Mouse (Mus musculus): ENCODE results near the gene Rec8. TPM values are rescaled to one million over a fixed set of nuclear protein-coding genes. Genes with fewer than 3 reads are reported as not detected.
A peak's percentile ranks its signal among the peaks of the same experiment; 100 is the strongest.

Gene Rec8
- polyA plus RNA-seq, 1 experiment from 2014 or later: 17.5 TPM

- H3K9me3 ChIP-seq (ENCODE audit: control insufficient read depth, low read length): no peaks in the 10 kb centered on the region
- H3K27ac ChIP-seq (ENCODE audit: low read depth, low read length): no peak overlapping the region
- peaks cover 19% of the 10 kb centered on the region for H3K4me1 ChIP-seq (ENCODE audit: control insufficient read depth, insufficient read depth, low read length)
- WGBS: 91% methylated on average over 23 of the region's 23 CpGs
- ATAC-seq (ENCODE audit: low FRiP score, low TSS enrichment): no peak
- peaks cover 15% of the 10 kb centered on the region; the same call in 1 of the 2 replicates for H3K36me3 ChIP-seq (ENCODE audit: control insufficient read depth, insufficient read depth, low read length)
- no peak overlapping the region for H3K4me3 ChIP-seq (ENCODE audit: low read length)
- H3K4me2 ChIP-seq (replicated peaks; ENCODE audit: low read depth, low read length): no peak overlapping the region
- no peaks in the 10 kb centered on the region for H3K27me3 ChIP-seq (ENCODE audit: control insufficient read depth, insufficient read depth, low read length)
- H3K9ac ChIP-seq (ENCODE audit: low read depth, low read length): no peak overlapping the region
Measured at GRCm38 (mm10) chr14:55579511-55580496, 38.0 kb upstream of the Rec8 start.

- H3K9ac ChIP-seq (ENCODE audit: low read depth, low read length): no peak overlapping the region
- 92% methylated on average over 16 of the region's 16 CpGs for WGBS
- H3K27ac ChIP-seq (ENCODE audit: low read depth, low read length): no peak overlapping the region
- no peak overlapping the region for H3K4me3 ChIP-seq (ENCODE audit: low read length)
- peaks cover 15% of the 10 kb centered on the region; the same call in 1 of the 2 replicates for H3K36me3 ChIP-seq (ENCODE audit: control insufficient read depth, insufficient read depth, low read length)
- no peak for ATAC-seq (ENCODE audit: low FRiP score, low TSS enrichment)
- H3K9me3 ChIP-seq (ENCODE audit: control insufficient read depth, low read length): no peaks in the 10 kb centered on the region
- peaks cover 15% of the 10 kb centered on the region for H3K4me1 ChIP-seq (ENCODE audit: control insufficient read depth, insufficient read depth, low read length)
- no peaks in the 10 kb centered on the region for H3K27me3 ChIP-seq (ENCODE audit: control insufficient read depth, insufficient read depth, low read length)
- no peak overlapping the region for H3K4me2 ChIP-seq (replicated peaks; ENCODE audit: low read depth, low read length)
Measured at GRCm38 (mm10) chr14:55580731-55581130, 37.1 kb upstream of the Rec8 start.

- Histone ChIP-seq H3K36me3 (ENCODE audit: control insufficient read depth, insufficient read depth, low read length) (peaks cover 16% of the 10 kb centered on the region; the same call in 1 of the 2 replicates), H3K9ac (ENCODE audit: low read depth, low read length) (no peak overlapping the region), H3K4me3 (ENCODE audit: low read length) (no peak overlapping the region), H3K27ac (ENCODE audit: low read depth, low read length) (no peak overlapping the region), H3K27me3 (ENCODE audit: control insufficient read depth, insufficient read depth, low read length) (no peaks in the 10 kb centered on the region), H3K4me2 (replicated peaks; ENCODE audit: low read depth, low read length) (no peak overlapping the region), H3K4me1 (ENCODE audit: control insufficient read depth, insufficient read depth, low read length) (peaks cover 10% of the 10 kb centered on the region), H3K9me3 (ENCODE audit: control insufficient read depth, low read length) (no peaks in the 10 kb centered on the region)
- 70% methylated on average over 9 of the region's 9 CpGs for WGBS
- no peak for ATAC-seq (ENCODE audit: low FRiP score, low TSS enrichment)
Measured at GRCm38 (mm10) chr14:55581981-55582681, 35.7 kb upstream of the Rec8 start.

- Histone ChIP-seq H3K4me2 (replicated peaks; ENCODE audit: low read depth, low read length) (peak overlapping the region; percentile 80), H3K9ac (ENCODE audit: low read depth, low read length) (no peak overlapping the region), H3K4me3 (ENCODE audit: low read length) (peak overlapping the region; percentile 46), H3K4me1 (ENCODE audit: control insufficient read depth, insufficient read depth, low read length) (no peaks in the 10 kb centered on the region), H3K36me3 (ENCODE audit: control insufficient read depth, insufficient read depth, low read length) (peaks cover 21% of the 10 kb centered on the region; the same call in 1 of the 2 replicates), H3K9me3 (ENCODE audit: control insufficient read depth, low read length) (no peaks in the 10 kb centered on the region), H3K27ac (ENCODE audit: low read depth, low read length) (no peak overlapping the region), H3K27me3 (ENCODE audit: control insufficient read depth, insufficient read depth, low read length) (no peaks in the 10 kb centered on the region)
- 40% methylated on average over 5 of the region's 5 CpGs for WGBS
- no peak for ATAC-seq (ENCODE audit: low FRiP score, low TSS enrichment)
Measured at GRCm38 (mm10) chr14:55584303-55584701, 33.5 kb upstream of the Rec8 start.

- H3K4me1 ChIP-seq (ENCODE audit: control insufficient read depth, insufficient read depth, low read length): peaks cover 2% of the 10 kb centered on the region; the same call in 1 of the 2 replicates
- H3K4me3 ChIP-seq (ENCODE audit: low read length): peak within 1 kb of the TSS; percentile 46
- peak; percentile 74 for ATAC-seq (ENCODE audit: low FRiP score, low TSS enrichment)
- no peaks in the 10 kb centered on the region for H3K27me3 ChIP-seq (ENCODE audit: control insufficient read depth, insufficient read depth, low read length)
- H3K9ac ChIP-seq (ENCODE audit: low read depth, low read length): peak within 1 kb of the TSS; percentile 52; the same call in 1 of the 2 replicates
- no peaks in the 10 kb centered on the region for H3K9me3 ChIP-seq (ENCODE audit: control insufficient read depth, low read length)
- peaks cover 21% of the 10 kb centered on the region; the same call in 1 of the 2 replicates for H3K36me3 ChIP-seq (ENCODE audit: control insufficient read depth, insufficient read depth, low read length)
- 2% methylated on average over 43 of the region's 43 CpGs for WGBS
- H3K27ac ChIP-seq (ENCODE audit: low read depth, low read length): no peak within 1 kb of the TSS
- H3K4me2 ChIP-seq (replicated peaks; ENCODE audit: low read depth, low read length): peak within 1 kb of the TSS; percentile 80
Measured at GRCm38 (mm10) chr14:55584702-55585565, 32.9 kb upstream of the Rec8 start, which contains the start of gene Emc9. Emc9 (minus strand) TSS chr14:55585302.

GRCm38 (mm10) chr14:55585566-55585960 is 32.3 kb upstream of the Rec8 start:
- H3K4me3 ChIP-seq (ENCODE audit: low read length): no peak overlapping the region
- no peak overlapping the region for H3K9ac ChIP-seq (ENCODE audit: low read depth, low read length)
- ATAC-seq (ENCODE audit: low FRiP score, low TSS enrichment): no peak
- H3K4me2 ChIP-seq (replicated peaks; ENCODE audit: low read depth, low read length): peak overlapping the region; percentile 80; the same call in 1 of the 2 replicates
- no peaks in the 10 kb centered on the region for H3K9me3 ChIP-seq (ENCODE audit: control insufficient read depth, low read length)
- WGBS: 60% methylated on average over 6 of the region's 6 CpGs
- no peaks in the 10 kb centered on the region for H3K27me3 ChIP-seq (ENCODE audit: control insufficient read depth, insufficient read depth, low read length)
- H3K27ac ChIP-seq (ENCODE audit: low read depth, low read length): no peak overlapping the region
- H3K4me1 ChIP-seq (ENCODE audit: control insufficient read depth, insufficient read depth, low read length): peaks cover 7% of the 10 kb centered on the region; the same call in 1 of the 2 replicates
- H3K36me3 ChIP-seq (ENCODE audit: control insufficient read depth, insufficient read depth, low read length): peaks cover 19% of the 10 kb centered on the region; the same call in 1 of the 2 replicates

- no peaks in the 10 kb centered on the region for H3K27me3 ChIP-seq (ENCODE audit: control insufficient read depth, insufficient read depth, low read length)
- WGBS: 90% methylated on average over 2 of the region's 2 CpGs
- ATAC-seq (ENCODE audit: low FRiP score, low TSS enrichment): no peak
- H3K4me3 ChIP-seq (ENCODE audit: low read length): no peak overlapping the region
- peaks cover 14% of the 10 kb centered on the region; the same call in 1 of the 2 replicates for H3K36me3 ChIP-seq (ENCODE audit: control insufficient read depth, insufficient read depth, low read length)
- H3K4me1 ChIP-seq (ENCODE audit: control insufficient read depth, insufficient read depth, low read length): peaks cover 7% of the 10 kb centered on the region; the same call in 1 of the 2 replicates
- no peak overlapping the region for H3K27ac ChIP-seq (ENCODE audit: low read depth, low read length)
- no peak overlapping the region for H3K4me2 ChIP-seq (replicated peaks; ENCODE audit: low read depth, low read length)
- no peaks in the 10 kb centered on the region for H3K9me3 ChIP-seq (ENCODE audit: control insufficient read depth, low read length)
- H3K9ac ChIP-seq (ENCODE audit: low read depth, low read length): no peak overlapping the region
Measured at GRCm38 (mm10) chr14:55586149-55586548, 31.7 kb upstream of the Rec8 start.

- no peak overlapping the region for H3K4me2 ChIP-seq (replicated peaks; ENCODE audit: low read depth, low read length)
- H3K27ac ChIP-seq (ENCODE audit: low read depth, low read length): no peak overlapping the region
- WGBS: 94% methylated on average over 5 of the region's 5 CpGs
- H3K4me3 ChIP-seq (ENCODE audit: low read length): no peak overlapping the region
- no peaks in the 10 kb centered on the region for H3K27me3 ChIP-seq (ENCODE audit: control insufficient read depth, insufficient read depth, low read length)
- no peak overlapping the region for H3K9ac ChIP-seq (ENCODE audit: low read depth, low read length)
- no peaks in the 10 kb centered on the region for H3K9me3 ChIP-seq (ENCODE audit: control insufficient read depth, low read length)
- H3K4me1 ChIP-seq (ENCODE audit: control insufficient read depth, insufficient read depth, low read length): peaks cover 17% of the 10 kb centered on the region
- peaks cover 11% of the 10 kb centered on the region for H3K36me3 ChIP-seq (ENCODE audit: control insufficient read depth, insufficient read depth, low read length)
- ATAC-seq (ENCODE audit: low FRiP score, low TSS enrichment): no peak
Measured at GRCm38 (mm10) chr14:55589271-55589670, 28.6 kb upstream of the Rec8 start.

All from kidney, embryonic 14.5 days (tissue).